Mouse (Mus musculus) small intestine, adult 2 months (tissue): ENCODE measurements around the gene Hist1h2bb. TPM values are rescaled to one million over a fixed set of nuclear protein-coding genes. Genes with fewer than 3 reads are reported as not detected.
A peak's percentile ranks its signal among the peaks of the same experiment; 100 is the strongest.
"Not testable (repeated sequence)": the region's sequence is repeated elsewhere in the genome, so short reads cannot be mapped to it uniquely, and the experiment has no call there.

Source experiments
- H3K27ac ChIP-seq: fragments of 200-500 bp; 2 replicates; pipeline ENCODE4 v1.5.1; 2012; ENCODE audit warnings: low read depth, low read length, control low read depth, inconsistent platforms; ENCODE audit not compliant: insufficient read depth
- H3K27me3 ChIP-seq: fragments of 200-500 bp; 2 replicates; pipeline ENCODE4 v1.6.1; 2012; ENCODE audit warnings: mild to moderate bottlenecking, moderate library complexity, low read length, inconsistent platforms; ENCODE audit not compliant: control insufficient read depth, insufficient read depth
- H3K36me3 ChIP-seq: fragments of 200-500 bp; 2 replicates; pipeline ENCODE4 v1.6.1; 2012; ENCODE audit warnings: mild to moderate bottlenecking, low read length, control low read depth, inconsistent platforms; ENCODE audit not compliant: control insufficient read depth, insufficient read depth
- H3K4me1 ChIP-seq: fragments of 200-500 bp; 2 replicates; pipeline ENCODE4 v1.6.1; 2012; ENCODE audit warnings: low read length, inconsistent platforms, mixed read lengths; ENCODE audit not compliant: control insufficient read depth, insufficient read depth, insufficient read length
- H3K4me3 ChIP-seq: fragments of 200-500 bp; 2 replicates; pipeline ENCODE4 v1.5.1; 2012; ENCODE audit warnings: low read depth, mild to moderate bottlenecking, control low read depth, inconsistent platforms, low read length, moderate library complexity
- CTCF ChIP-seq: fragments of 200-500 bp; IDR thresholded peaks from 2 replicates; pipeline ENCODE4 v1.5.1; 2012; ENCODE audit warnings: low read depth, mild to moderate bottlenecking, control low read depth, inconsistent platforms, low read length, moderate library complexity, mixed read lengths; ENCODE audit not compliant: insufficient replicate concordance, insufficient read length; ENCODE audit errors: extremely low read depth
- POLR2A ChIP-seq: fragments of 200-500 bp; IDR thresholded peaks from 2 replicates; pipeline ENCODE4 v1.6.1; 2012; ENCODE audit warnings: low read depth, mild to moderate bottlenecking, control low read depth, inconsistent platforms, low read length, moderate library complexity
- WGBS: fragments of 180-500 bp; shearing (Covaris S2); methylation state at CpG from one replicate; pipeline ENCODE4 v1.1.7; 2018; 5-methylcytosine and 5-hydroxymethylcytosine counted together
- polyA plus RNA-seq: library from polyadenylated mRNA; depleted of rRNA; stranded (reverse); fragments of >200 nt; gene quantifications from 2 replicates; pipeline ENCODE4 v1.2.3, GENCODE M21; 2012; rRNA removed

The Hist1h2bb gene
- polyA plus RNA-seq = 17.8 and 19.7 TPM in 2 replicates

- Histone ChIP-seq H3K27ac (peak within 1 kb of the TSS; percentile 97), H3K4me3 (peak within 1 kb of the TSS; percentile 63)
- H3K4me1 ChIP-seq, H3K36me3 ChIP-seq, H3K27me3 ChIP-seq: not testable (repeated sequence)
- peak; percentile 12; the same call in 1 of the 2 replicates for TF ChIP-seq CTCF
- peak; percentile 56; the same call in 1 of the 2 replicates for TF ChIP-seq POLR2A
- WGBS = under 1% methylated on average over 47 of the region's 58 CpGs
Measured at GRCm38 (mm10) chr13:23746201-23747080, at the start of gene Hist1h2bb. Gene Hist1h2bb (plus strand): TSS chr13:23746734.

GRCm38 (mm10) chr13:23697491-23698299 lies 48.8 kb upstream of the Hist1h2bb start:
- under 1% methylated on average over 32 of the region's 32 CpGs for WGBS
- Histone ChIP-seq H3K27me3 (no peaks in the 10 kb centered on the region), H3K36me3 (peaks cover 1% of the 10 kb centered on the region; the same call in 1 of the 2 replicates), H3K4me3 (peak overlapping the region; percentile 69), H3K4me1 (peaks cover 6% of the 10 kb centered on the region; the same call in 1 of the 2 replicates), H3K27ac (peak overlapping the region; percentile 82)
- TF ChIP-seq POLR2A = no peak
- peak; percentile 59; the same call in 1 of the 2 replicates for TF ChIP-seq CTCF

GRCm38 (mm10) chr13:23698300-23698693 lies 48.2 kb upstream of the Hist1h2bb start, which contains the start of gene Hist1h4c:
Gene Hist1h4c (minus strand): TSS chr13:23698454.
- H3K27me3 ChIP-seq = no peaks in the 10 kb centered on the region
- peak within 1 kb of the TSS; percentile 69 for H3K4me3 ChIP-seq
- no peaks in the 10 kb centered on the region; the same call in 1 of the 2 replicates for H3K36me3 ChIP-seq
- H3K27ac ChIP-seq = peak within 1 kb of the TSS; percentile 82
- WGBS = under 1% methylated on average over 22 of the region's 22 CpGs
- H3K4me1 ChIP-seq = peaks cover 5% of the 10 kb centered on the region; the same call in 1 of the 2 replicates
- TF ChIP-seq POLR2A = peak; percentile 100
- TF ChIP-seq CTCF = 0 out of 2 replicates have a peak, but pooled peaks have one; percentile 7

GRCm38 (mm10) chr13:23698996-23699395 lies 47.5 kb upstream of the Hist1h2bb start:
- H3K36me3 ChIP-seq = no peaks in the 10 kb centered on the region; the same call in 1 of the 2 replicates
- no peaks in the 10 kb centered on the region for H3K27me3 ChIP-seq
- WGBS = 58% methylated on average over 6 of the region's 6 CpGs
- H3K27ac ChIP-seq = no peak overlapping the region
- H3K4me1 ChIP-seq = peaks cover 5% of the 10 kb centered on the region; the same call in 1 of the 2 replicates
- no peak for TF ChIP-seq CTCF
- no peak for TF ChIP-seq POLR2A
- no peak overlapping the region for H3K4me3 ChIP-seq

- H3K36me3 ChIP-seq = no peaks in the 10 kb centered on the region; the same call in 1 of the 2 replicates
- 64% methylated on average over 3 of the region's 3 CpGs for WGBS
- TF ChIP-seq CTCF = no peak
- TF ChIP-seq POLR2A = no peak
- H3K27ac ChIP-seq = no peak overlapping the region
- no peak overlapping the region for H3K4me3 ChIP-seq
- peaks cover 5% of the 10 kb centered on the region; the same call in 1 of the 2 replicates for H3K4me1 ChIP-seq
- H3K27me3 ChIP-seq = no peaks in the 10 kb centered on the region
Measured at GRCm38 (mm10) chr13:23699767-23700166, 46.8 kb upstream of the Hist1h2bb start.

DNA sequence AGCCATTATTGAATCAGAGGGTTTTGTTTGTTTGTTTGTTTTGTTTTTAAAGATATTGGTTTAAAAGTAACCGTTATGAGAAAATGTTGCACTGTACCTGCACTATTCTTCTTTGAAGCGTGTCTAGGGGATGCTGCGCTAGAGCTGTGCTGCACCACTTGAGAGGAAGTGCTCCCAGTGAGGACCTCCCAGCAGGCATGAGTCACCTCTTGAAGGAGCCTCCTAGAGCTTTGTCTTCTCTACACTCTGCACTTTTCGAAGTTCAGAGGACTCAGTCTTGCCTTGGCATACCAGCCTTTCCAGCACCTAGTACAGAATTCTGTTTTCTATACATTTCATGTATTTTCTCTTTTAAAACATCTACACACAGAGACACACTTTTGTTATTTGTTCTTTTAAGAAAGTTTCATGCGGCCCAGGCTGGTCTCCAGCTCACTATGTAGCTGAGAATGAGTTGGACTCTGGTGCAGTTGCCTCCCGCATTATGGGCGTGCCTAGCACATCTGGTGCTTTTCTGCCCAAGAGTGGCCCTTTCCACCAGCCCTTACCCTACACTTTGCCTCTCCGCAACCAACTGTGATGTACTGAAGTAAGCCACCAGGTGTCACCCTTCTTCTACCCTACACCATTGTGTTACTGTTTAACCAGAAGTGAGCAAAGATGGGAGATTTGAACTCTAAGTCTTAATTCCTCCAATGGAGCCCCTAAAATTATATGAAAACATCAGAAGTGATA lies 45.6 kb upstream of the Hist1h2bb start:
- H3K27ac ChIP-seq = no peak overlapping the region
- TF ChIP-seq POLR2A (no peak), CTCF (peak; percentile 61; the same call in 1 of the 2 replicates)
- 18% methylated on average over 8 of the region's 8 CpGs for WGBS

DNA sequence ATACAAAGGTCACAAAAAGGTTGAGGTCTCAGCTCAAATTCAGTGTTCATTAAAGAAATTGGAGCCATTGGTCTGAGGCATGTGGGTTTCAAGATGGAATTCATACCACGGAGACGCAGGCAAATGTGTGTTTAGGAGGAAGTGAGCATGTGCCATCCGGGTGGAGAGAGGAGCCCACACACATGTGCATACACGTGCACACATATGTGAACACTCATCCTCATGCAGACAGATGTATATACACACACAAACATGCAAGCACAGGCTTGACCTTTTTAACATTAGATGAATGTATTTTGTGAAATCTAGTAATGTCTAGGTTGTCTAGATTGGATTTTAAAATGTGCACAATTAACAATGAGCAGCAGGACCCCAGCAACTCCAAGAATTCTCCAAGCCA lies 44.3 kb upstream of the Hist1h2bb start:
- Histone ChIP-seq H3K27ac (no peak overlapping the region), H3K4me3 (no peak overlapping the region), H3K4me1 (peaks cover 2% of the 10 kb centered on the region; the same call in 1 of the 2 replicates), H3K27me3 (no peaks in the 10 kb centered on the region), H3K36me3 (no peaks in the 10 kb centered on the region)
- TF ChIP-seq POLR2A = no peak
- no peak for TF ChIP-seq CTCF
- 82% methylated on average over 4 of the region's 4 CpGs for whole genome bisulfite sequencing

More for the DNA sequence above, 45.6 kb upstream of the Hist1h2bb start:
- peaks cover 5% of the 10 kb centered on the region; the same call in 1 of the 2 replicates for H3K4me1 ChIP-seq
- no peaks in the 10 kb centered on the region for H3K36me3 ChIP-seq
- H3K4me3 ChIP-seq = no peak overlapping the region
- H3K27me3 ChIP-seq = no peaks in the 10 kb centered on the region

DNA sequence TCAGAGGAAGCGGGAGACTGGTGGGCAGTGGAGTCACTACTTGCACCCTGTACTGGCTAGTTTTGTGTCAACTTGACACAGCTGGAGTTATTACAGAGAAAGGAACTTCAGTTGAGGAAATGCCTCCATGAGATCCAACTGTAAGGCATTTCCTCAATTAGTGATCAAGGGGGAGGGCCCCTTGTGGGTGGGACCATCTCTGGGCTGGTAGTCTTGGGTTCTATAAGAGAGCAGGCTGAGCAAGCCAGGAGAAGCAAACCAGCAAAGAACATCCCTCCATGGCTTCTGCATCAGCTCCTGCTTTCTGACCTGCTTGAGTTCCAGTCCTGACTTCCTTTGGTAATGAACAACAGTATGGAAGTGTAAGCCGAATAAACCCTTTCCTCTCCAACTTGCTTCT lies 43.7 kb upstream of the Hist1h2bb start:
- H3K4me3 ChIP-seq, H3K27me3 ChIP-seq, H3K27ac ChIP-seq, H3K36me3 ChIP-seq, H3K4me1 ChIP-seq: not testable (repeated sequence)
- 43% methylated on average over 2 of the region's 2 CpGs for WGBS
